Mouse (Mus musculus) kidney, adult 2 months (tissue): ENCODE data around the gene Creb3l2.

Experiments
- CTCF ChIP-seq: fragments of 200-500 bp; conservative IDR thresholded peaks from 2 replicates; pipeline ENCODE4 v1.5.1; 2011; ENCODE audit warnings: low read depth, mild to moderate bottlenecking, control low read depth, low read length, moderate library complexity, mixed read lengths; ENCODE audit not compliant: insufficient read depth, insufficient read length
- POLR2A ChIP-seq: fragments of 200-500 bp; IDR thresholded peaks from one replicate; pipeline ENCODE4 v1.6.1; 2011; ENCODE audit warnings: low read depth, low read length, control low read depth

DNA sequence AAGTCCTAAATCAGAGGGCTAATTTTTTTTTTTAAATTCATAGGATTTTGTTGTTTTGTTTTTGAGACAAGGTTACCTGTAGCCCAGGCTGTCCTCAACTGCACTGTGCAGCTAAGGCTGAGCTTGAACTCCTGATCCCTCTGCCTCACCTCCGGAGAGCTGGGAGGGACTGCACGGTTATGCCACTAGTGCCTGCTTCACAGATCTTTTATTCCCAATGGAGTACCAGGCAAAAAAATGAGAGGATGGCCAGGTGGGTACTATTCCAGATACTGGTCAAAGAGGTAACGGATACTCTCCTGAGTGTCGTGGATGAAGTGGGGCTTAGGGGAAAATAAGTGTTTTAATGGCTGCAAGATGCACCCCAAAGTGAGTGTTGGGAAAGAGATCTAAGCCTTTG is 835 bp upstream of the Creb3l2 start:
- TF ChIP-seq POLR2A (no peak), CTCF (no peak)
